Mouse (Mus musculus) lung, embryonic 14.5 days (tissue): ENCODE data around the gene Sycp3. TPM values are rescaled to one million over a fixed set of nuclear protein-coding genes. Genes with fewer than 3 reads are reported as not detected.
A peak's percentile ranks its signal among the peaks of the same experiment; 100 is the strongest.
"Not testable (repeated sequence)": the region's sequence is repeated elsewhere in the genome, so short reads cannot be mapped to it uniquely, and the experiment has no call there.

ENCODE experiments used
- ATAC-seq: fragments of 200-750 bp; cut with Nextera tagmentation; 2 replicates; pipeline ENCODE4 v1.8.0; 2017; ENCODE audit warnings: mild to moderate bottlenecking, moderate TSS enrichment, moderate library complexity; ENCODE audit not compliant: insufficient read depth
- DNase-seq: peaks from one replicate; pipeline ENCODE4 v3.0.0-alpha.2; 2015
- H3K27ac ChIP-seq: fragments of 300-500 bp; sonication (generic); 2 replicates; pipeline ENCODE4 v1.5.1; 2014; ENCODE audit warnings: low read depth, mild to moderate bottlenecking, moderate library complexity
- H3K27me3 ChIP-seq: fragments of 300-500 bp; sonication (generic); 2 replicates; pipeline ENCODE4 v1.6.1; 2014; ENCODE audit warnings: low read length, control low read depth; ENCODE audit not compliant: insufficient read depth
- H3K36me3 ChIP-seq: fragments of 300-500 bp; sonication (generic); 2 replicates; pipeline ENCODE4 v1.6.1; 2014; ENCODE audit warnings: control low read depth; ENCODE audit not compliant: insufficient read depth
- H3K4me1 ChIP-seq: fragments of 300-500 bp; sonication (generic); 2 replicates; pipeline ENCODE4 v1.6.1; 2014; ENCODE audit warnings: antibody characterized with exemption, control low read depth; ENCODE audit not compliant: insufficient read depth
- H3K4me2 ChIP-seq: fragments of 300-500 bp; sonication (generic); 2 replicates; pipeline ENCODE4 v1.6.1; 2014; ENCODE audit warnings: mild to moderate bottlenecking
- H3K4me3 ChIP-seq: fragments of 300-500 bp; sonication (generic); 2 replicates; pipeline ENCODE4 v1.5.1; 2014; ENCODE audit warnings: low read depth, low read length
- H3K9ac ChIP-seq: fragments of 300-500 bp; sonication (generic); 2 replicates; pipeline ENCODE4 v1.6.1; 2014
- H3K9me3 ChIP-seq: fragments of 300-500 bp; sonication (generic); 2 replicates; pipeline ENCODE4 v1.6.1; 2016; ENCODE audit warnings: low read depth, low read length, control low read depth
- CTCF ChIP-seq: IDR thresholded peaks from 2 replicates; pipeline ENCODE4 v1.5.1; 2016; ENCODE audit warnings: antibody characterized with exemption, low read depth
- WGBS: fragments of 180-500 bp; shearing (Covaris S2); extraction: QIAGEN DNeasy Blood & Tissue Kit; methylation state at CpG from one replicate; pipeline ENCODE4 v1.1.7; 2014; 5-methylcytosine and 5-hydroxymethylcytosine counted together
- polyA plus RNA-seq: library from polyadenylated mRNA; unstranded; fragments of >200 nt; fragmentation: Nextera tagmentation; extraction: Ambion mirVana; gene quantifications from 2 replicates; pipeline ENCODE4 v1.2.1, GENCODE M21; 2014

The Sycp3 gene
- polyA plus RNA-seq, 1 experiment from 2014 or later = not detected

DNA sequence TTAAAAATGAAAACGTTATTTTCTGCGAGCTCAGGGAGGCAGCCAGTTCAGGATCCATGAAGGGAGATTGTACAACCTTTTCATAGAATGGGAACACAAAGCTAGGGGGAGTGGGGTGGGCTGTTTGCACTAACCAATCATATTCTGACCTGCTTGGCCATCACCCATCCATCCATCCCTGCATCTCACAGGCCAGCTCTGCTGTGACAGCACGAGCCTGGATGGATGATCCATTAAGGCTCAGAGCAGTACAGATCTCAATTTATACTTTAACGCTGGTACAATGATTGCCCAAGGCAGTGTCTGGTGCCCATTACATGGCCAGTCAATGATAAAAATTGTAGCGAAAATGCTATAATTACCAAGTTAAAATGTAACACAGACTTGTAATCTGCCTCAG lies 32.5 kb upstream of the Sycp3 start:
- Histone ChIP-seq H3K4me1 (no peaks in the 10 kb centered on the region), H3K9ac (no peak overlapping the region), H3K4me3 (no peak overlapping the region), H3K36me3 (peaks cover 40% of the 10 kb centered on the region), H3K9me3 (no peaks in the 10 kb centered on the region), H3K27me3 (no peaks in the 10 kb centered on the region), H3K27ac (no peak overlapping the region), H3K4me2 (no peak overlapping the region)
- DNase-seq (no peak), ATAC-seq (no peak)
- WGBS = 63% methylated on average over 5 of the region's 5 CpGs
- no peak for TF ChIP-seq CTCF

DNA sequence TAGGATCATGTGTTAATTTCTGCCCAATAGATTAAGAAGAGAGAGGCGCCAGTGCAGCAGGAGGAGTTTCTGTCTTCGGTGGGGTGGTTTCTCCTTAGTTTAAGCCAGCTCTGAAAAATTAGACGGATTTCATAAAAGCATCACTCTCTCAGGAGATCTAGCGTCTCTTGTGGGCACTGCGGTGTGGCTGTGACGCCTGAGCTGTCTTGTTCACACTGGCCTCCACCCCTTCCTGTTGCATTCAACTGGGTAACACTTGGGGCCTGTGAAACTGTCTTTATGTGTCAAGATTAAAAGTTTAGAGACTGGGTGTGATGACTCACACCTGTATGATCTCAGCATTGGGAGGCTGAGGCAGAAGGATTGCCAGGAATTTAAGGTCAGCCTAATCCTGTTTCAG lies 31.4 kb upstream of the Sycp3 start:
- DNase-seq (no peak), ATAC-seq (no peak)
- 89% methylated on average over 6 of the region's 6 CpGs for WGBS
- Histone ChIP-seq H3K4me1 (no peaks in the 10 kb centered on the region), H3K9ac (no peak overlapping the region), H3K27ac (no peak overlapping the region), H3K4me3 (no peak overlapping the region), H3K27me3 (no peaks in the 10 kb centered on the region), H3K36me3 (peaks cover 41% of the 10 kb centered on the region), H3K4me2 (no peak overlapping the region), H3K9me3 (no peaks in the 10 kb centered on the region)
- TF ChIP-seq CTCF = no peak

GRCm38 (mm10) chr10:88441224-88441623 lies 18.1 kb upstream of the Sycp3 start:
- no peak overlapping the region for H3K4me2 ChIP-seq
- WGBS = 63% methylated on average over 6 of the region's 6 CpGs
- no peaks in the 10 kb centered on the region for H3K9me3 ChIP-seq
- DNase-seq = no peak
- no peak overlapping the region for H3K4me3 ChIP-seq
- no peak for ATAC-seq
- H3K4me1 ChIP-seq = no peaks in the 10 kb centered on the region
- no peak overlapping the region for H3K27ac ChIP-seq
- TF ChIP-seq CTCF = no peak
- H3K9ac ChIP-seq = no peak overlapping the region
- peaks cover 45% of the 10 kb centered on the region for H3K36me3 ChIP-seq
- no peaks in the 10 kb centered on the region for H3K27me3 ChIP-seq

DNA sequence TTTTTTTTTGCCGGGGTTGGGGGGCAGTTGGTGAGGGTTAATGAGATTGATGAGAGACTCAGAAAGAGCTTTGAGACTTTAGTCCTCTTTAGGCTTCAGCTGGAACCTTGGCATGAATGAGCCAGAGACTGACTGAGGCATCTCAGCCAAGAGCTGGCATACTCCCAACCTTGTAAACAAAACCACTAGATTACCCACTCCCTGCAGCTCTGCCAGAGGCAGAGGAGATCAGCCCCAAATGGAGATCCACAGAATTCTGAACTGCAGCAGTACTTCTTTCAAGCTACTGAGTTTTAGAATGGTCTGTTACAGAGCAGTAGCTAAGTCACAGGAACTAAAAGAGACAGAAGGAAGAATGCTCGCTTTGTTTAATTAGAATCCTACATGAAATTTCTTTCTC lies 8.1 kb upstream of the Sycp3 start:
- 63% methylated on average over 2 of the region's 2 CpGs for WGBS

GRCm38 (mm10) chr10:88451990-88452389 lies 7.4 kb upstream of the Sycp3 start:
- ATAC-seq = no peak
- 82% methylated on average over 6 of the region's 6 CpGs for WGBS
- DNase-seq = no peak
- H3K27me3 ChIP-seq = no peaks in the 10 kb centered on the region
- no peak overlapping the region for H3K9ac ChIP-seq
- H3K4me2 ChIP-seq = no peak overlapping the region
- TF ChIP-seq CTCF = no peak
- no peaks in the 10 kb centered on the region for H3K36me3 ChIP-seq
- H3K4me1 ChIP-seq = no peaks in the 10 kb centered on the region
- H3K4me3 ChIP-seq = no peak overlapping the region
- no peaks in the 10 kb centered on the region for H3K9me3 ChIP-seq
- H3K27ac ChIP-seq = no peak overlapping the region

More for the DNA sequence above, 8.1 kb upstream of the Sycp3 start:
- H3K27me3 ChIP-seq = no peaks in the 10 kb centered on the region
- peak; percentile 77 for DNase-seq
- no peak overlapping the region for H3K27ac ChIP-seq
- no peak overlapping the region for H3K9ac ChIP-seq
- H3K4me1 ChIP-seq = no peaks in the 10 kb centered on the region
- H3K4me2 ChIP-seq = no peak overlapping the region
- TF ChIP-seq CTCF = no peak
- ATAC-seq = peak; percentile 62; the same call in 1 of the 2 replicates
- H3K36me3 ChIP-seq = no peaks in the 10 kb centered on the region
- no peaks in the 10 kb centered on the region for H3K9me3 ChIP-seq
- no peak overlapping the region for H3K4me3 ChIP-seq

DNA sequence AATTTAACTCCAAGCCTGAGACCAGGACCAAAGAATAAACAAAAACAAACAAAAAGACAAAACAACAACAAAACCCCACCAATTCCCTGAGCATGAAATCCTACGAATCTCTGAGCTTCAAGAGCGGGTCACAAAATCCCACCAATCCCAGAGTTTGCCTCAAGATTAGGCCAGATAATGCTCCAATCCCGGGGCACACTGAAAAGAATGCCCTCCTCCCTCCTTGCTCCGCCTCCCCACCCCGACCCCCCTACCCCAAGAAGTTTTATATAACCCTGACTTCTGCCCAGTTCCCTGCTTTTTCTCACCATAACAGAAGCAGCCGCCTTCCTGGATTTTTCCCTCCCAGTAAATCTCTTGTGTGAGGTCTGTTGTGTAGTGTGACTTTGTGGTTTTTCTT lies 1.6 kb upstream of the Sycp3 start:
- H3K27ac ChIP-seq = peak overlapping the region; percentile 65; the same call in 1 of the 2 replicates
- no peaks in the 10 kb centered on the region for H3K9me3 ChIP-seq
- ATAC-seq (peak; percentile 74), DNase-seq (peak; percentile 58)
- H3K4me2 ChIP-seq = peak overlapping the region; percentile 16; the same call in 1 of the 2 replicates
- 28% methylated on average over 6 of the region's 6 CpGs for WGBS
- no peaks in the 10 kb centered on the region for H3K36me3 ChIP-seq
- TF ChIP-seq CTCF = no peak
- no peaks in the 10 kb centered on the region for H3K27me3 ChIP-seq
- H3K9ac ChIP-seq = no peak overlapping the region
- no peak overlapping the region for H3K4me3 ChIP-seq
- H3K4me1 ChIP-seq = no peaks in the 10 kb centered on the region

GRCm38 (mm10) chr10:88460122-88460820 lies 902 bp downstream of the Sycp3 start:
- Histone ChIP-seq H3K4me2 (no peak overlapping the region), H3K4me3 (no peak overlapping the region), H3K9me3 (no peaks in the 10 kb centered on the region), H3K4me1 (no peaks in the 10 kb centered on the region), H3K27me3 (no peaks in the 10 kb centered on the region), H3K36me3 (no peaks in the 10 kb centered on the region), H3K27ac (no peak overlapping the region), H3K9ac (no peak overlapping the region)
- DNase-seq (no peak), ATAC-seq (no peak)
- WGBS = 71% methylated on average over 18 of the region's 18 CpGs
- no peak for TF ChIP-seq CTCF

DNA sequence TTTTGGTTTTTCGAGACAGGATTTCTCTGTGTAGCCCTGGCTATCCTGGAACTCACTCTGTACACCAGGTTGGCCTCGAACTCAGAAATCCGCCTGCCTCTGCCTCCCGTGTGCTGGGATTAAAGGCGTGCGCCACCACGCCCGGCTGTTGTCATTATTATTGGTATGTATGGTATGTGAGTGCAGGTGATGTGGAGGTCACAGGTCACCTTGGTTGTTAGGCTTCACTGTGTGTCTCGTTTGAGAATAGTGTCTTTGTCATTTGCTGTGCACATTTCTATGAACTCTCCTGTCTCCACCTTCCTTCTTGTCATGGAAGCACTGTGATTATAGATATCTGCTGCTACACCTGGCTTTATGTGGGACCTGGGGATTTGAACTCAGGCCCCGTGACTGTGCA lies 23.5 kb downstream of the Sycp3 start:
- not testable (repeated sequence) for H3K4me3 ChIP-seq, H3K36me3 ChIP-seq, H3K9ac ChIP-seq, H3K9me3 ChIP-seq, DNase-seq, H3K27me3 ChIP-seq, H3K27ac ChIP-seq, H3K4me1 ChIP-seq, ATAC-seq, H3K4me2 ChIP-seq
- WGBS = 89% methylated on average over 10 of the region's 10 CpGs
